Mouse (Mus musculus) urinary bladder, postnatal 14 days (tissue): ENCODE results near the gene Rcc2.

Experiments used
- DNase-seq: peaks from one replicate; pipeline ENCODE4 v3.0.0; 2021; ENCODE audit warnings: low spot score

Gene Rcc2

DNA sequence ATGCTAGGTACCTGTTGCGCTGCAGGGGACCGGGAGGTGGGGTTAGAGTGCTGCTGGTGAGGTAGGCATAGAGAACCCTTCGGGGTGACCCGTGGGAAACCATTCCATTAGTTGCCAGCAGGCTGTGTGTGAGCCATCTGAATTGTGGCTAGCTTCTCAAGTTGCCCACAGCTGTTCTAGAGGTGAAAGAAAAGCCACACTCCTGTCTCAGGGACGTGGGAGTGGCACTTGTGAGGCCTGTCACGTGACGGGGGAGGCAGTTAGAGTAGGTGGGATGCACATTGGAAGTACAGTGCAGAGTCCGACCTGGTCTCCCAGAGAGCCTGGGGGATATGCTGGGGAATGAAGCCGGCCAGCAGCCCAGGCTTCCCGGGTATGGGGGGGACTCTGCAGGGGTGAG lies 9.3 kb downstream of the Rcc2 start:
- DNase-seq: no peak

DNA sequence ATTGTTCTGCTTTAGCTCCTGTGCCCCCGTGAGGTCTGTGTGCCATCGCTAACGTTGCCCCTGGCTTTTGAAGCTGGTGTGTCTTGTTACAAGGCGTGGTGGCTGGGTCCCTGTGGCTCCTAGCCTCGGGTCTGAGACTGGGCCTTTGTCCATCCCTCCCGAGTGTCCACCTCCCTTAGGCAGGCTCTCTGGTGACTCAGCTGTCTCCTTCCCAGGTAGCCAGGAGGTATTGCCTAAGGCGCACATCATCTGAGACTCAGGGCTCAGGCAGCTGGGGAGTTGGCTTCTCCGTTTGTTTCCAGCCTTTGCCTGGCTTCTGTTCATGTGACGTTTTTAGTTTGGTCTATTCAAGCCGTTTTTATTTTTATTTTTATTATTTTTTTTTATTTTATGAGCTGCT lies 10.4 kb downstream of the Rcc2 start:
- no peak for DNase-seq

DNA sequence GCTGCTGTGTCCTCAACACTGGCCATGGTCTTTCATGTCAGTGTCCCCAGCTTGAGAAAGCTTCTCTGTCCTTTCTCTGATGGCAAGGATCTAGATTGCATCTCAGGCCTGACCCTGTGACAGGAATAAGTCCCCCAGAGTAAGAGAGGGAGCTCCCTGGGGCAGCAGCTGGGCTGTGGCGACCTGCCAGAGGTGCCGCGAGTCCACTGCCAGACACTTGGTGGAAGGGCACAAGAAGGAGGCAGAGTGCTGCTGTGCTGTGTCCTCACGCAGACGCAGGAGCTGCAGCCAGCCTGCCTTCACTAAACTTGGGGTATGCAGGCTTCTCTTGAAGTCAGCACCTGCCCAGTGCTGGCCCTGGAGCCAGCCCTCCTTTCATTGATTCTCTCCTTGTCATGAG lies 11.0 kb downstream of the Rcc2 start:
- DNase-seq: no peak

DNA sequence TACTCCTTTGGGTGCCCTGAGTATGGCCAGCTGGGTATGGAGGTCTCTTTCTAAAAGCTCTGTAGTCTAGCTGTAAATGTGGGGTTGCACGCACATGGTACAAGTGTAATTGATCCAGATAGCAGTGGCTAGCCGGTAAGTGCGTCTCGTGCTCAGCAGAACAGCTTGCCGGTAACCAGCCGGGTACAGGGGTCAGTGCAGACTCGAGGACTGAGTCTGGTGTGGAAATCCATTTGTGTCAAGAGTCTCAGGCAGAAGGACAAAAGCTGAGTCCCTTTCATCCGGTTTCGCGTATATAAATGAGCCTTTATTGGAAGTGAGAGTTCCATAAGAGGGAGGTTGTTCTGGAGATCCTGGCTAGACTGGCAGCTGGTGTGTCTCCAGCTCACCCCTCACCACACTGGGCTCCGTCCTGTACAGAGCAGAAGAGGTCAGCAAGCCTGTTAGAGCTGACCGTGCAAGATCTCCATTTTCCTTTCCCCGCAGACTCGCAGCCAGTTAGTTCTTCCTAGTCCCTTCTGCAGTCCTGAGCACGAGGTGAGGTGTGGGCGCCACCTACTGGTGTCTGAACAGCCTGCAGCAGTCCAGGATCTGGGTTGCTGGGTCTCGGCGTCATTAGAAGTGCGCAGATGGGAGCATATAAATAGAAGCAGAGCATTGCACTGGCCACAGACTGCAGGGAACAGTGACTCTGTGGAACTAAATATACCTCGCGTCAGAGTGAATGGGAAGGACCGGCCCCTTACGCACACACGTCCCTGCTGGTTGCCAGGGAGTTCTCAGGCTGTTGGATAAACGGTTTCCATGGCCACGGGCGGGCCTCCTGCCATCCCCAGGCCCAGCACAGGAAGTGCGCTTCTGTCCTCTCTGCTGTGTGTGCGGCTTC lies 13.4 kb downstream of the Rcc2 start:
- DNase-seq: peak; percentile 92

DNA sequence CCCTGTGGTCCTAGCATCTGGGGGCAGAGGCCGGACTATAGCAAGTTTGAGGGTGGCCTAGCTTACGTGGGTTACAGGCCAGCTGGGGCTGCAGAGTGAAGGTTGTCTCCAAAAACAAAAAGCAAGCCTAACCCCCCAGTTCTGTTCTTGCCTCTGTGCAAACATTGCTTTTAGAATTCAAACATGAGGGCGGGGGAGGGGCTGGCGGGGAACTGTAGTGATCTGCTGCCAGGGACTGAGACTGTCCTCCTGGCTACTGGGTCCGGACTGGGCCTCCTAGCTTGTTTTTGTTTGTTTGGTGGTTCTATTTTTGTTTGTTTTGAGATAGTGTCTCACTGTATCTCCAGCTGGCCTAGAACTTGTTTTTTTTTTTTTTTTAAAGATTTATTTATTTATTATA lies 14.2 kb downstream of the Rcc2 start:
- no peak for DNase-seq

DNA sequence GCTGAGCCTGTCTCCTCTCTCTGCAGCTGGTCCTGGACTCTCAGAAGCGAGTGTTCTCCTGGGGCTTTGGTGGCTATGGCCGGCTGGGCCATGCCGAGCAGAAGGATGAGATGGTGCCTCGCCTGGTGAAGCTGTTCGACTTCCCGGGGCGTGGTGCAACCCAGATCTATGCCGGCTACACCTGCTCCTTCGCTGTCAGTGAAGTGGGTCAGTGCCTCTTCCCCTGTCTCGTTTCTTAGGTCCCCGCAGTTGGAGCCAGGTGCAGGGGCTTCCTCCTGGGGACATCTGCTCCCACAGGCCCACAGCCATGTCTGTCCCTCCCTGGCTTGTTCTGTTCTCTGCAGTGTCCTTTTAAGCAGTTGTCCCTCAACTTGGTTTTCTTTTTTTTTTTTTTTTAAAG lies 16.7 kb downstream of the Rcc2 start:
- DNase-seq: no peak

DNA sequence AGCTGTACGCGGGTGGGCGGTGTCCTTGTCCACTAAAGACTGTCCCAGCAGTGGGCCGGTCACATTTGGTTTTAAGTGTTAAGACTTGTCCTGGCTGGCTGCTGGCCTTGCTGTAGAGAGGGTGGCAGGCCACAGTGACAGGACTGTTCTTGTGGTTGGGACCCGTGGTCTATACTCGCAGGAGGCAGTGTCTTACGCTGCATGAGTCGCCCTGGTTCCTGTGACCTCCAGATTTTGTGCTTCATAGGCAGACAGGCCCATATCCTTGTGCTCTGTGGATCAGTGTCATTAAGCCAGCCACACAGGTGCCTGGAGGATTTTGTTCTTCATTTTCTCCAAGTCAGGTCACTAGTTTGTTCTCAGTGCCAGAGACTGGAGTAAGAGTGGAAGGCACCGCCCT lies 18.1 kb downstream of the Rcc2 start:
- no peak for DNase-seq

DNA sequence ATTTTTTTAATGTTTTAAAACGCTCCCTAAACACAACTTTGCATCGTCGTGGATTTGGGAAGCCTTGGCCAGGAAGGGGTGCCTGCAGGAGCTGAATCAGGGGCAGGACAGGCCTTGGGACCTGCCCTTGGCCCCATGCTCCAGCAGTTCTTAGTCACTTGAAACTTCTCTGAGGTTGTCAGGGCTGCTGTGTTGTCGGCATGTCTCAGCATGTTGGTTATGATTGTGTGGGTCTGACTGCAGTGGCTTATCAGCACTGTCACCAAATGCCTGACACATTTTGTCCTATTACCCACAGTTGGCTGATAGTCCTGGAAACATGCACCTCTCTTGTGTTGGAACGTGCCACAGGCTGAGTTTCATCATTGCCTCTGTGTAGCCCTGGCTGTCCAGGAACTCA lies 19.8 kb downstream of the Rcc2 start:
- DNase-seq: peak; percentile 46

DNA sequence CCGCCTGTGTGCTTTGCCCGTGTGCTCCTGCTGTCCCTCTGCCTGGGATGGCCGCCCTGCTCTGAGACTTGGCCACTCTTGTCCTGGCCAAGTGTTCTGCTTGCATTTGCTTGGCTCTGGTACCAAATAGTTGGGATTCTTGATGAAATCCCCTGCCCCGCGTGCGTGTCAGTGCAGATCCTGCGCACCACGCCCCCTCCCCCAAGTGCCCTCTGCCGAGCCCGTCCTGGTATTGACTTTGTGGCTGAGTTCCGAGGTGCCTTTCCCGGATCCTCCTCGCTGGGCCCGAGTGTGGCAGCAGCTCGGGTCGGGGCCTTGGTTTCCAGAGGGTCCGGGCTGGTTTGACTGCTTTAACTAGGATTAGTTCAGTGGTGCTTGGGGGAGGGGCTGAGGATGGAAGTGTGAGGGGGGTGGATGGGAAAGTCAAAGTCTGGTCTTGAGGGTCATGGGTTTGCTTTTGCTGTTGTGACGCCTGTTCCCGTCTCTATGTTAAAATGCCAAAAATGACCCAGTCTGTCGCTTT lies 21.7 kb downstream of the Rcc2 start:
- DNase-seq: peak; percentile 26

DNA sequence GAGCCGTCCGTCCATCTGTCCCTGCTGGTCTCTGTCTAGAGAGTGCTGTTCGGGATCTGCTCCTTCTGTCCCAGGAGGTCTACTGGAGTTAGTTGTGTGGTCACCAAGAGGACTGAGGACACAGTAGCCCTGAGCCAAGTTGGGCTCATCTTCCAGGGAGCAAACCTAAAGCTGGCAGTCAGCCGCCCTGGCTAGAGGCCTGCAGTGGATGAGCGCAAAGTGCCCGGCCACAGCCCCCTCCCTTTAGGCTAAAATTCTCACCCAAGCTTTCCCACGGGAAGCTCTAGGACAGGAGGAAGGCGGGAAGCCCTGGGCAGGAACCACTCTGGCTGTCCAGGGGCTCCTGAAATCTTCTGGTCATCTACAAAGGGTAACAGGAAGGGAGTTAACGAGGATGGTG lies 22.4 kb downstream of the Rcc2 start:
- DNase-seq: no peak

DNA sequence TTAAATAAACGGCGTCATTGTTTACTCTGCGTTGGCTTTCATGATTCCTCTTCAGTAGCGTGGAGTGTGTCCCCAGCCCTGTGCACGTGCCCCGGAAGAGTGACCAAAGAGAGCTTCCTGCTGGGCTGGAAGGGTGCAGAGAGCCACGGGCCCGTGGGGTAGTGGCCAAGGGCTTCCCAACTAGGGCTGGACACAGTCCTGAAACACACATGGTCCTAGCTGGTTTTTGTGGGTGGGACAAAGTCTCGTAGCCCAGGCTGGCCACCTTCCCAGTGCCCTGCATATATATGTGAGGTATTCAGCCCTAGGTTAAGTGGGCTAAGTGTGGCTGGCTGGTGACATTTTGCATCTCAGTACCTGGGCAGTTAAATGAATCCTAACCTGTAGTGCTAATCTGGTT lies 22.9 kb downstream of the Rcc2 start:
- DNase-seq: no peak

DNA sequence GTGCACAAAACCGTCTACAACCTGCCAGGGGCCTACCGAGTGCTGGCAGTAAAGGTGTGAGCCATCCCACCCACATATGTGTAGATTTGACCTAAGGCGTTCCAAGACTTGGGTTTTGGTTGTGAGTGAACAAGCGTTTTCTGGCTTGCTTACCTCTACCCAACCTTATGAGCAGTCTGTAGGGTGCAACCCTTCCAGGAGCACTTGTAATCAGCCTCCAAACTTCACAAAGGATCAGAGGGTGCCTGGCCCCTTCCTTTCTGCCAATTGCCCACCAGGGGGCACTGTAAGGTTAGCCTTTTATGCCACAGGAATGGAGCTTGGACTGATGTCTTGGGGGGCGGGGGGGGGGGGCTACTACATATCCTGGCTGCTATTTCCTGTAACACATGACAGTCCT lies 23.5 kb downstream of the Rcc2 start:
- DNase-seq: no peak

DNA sequence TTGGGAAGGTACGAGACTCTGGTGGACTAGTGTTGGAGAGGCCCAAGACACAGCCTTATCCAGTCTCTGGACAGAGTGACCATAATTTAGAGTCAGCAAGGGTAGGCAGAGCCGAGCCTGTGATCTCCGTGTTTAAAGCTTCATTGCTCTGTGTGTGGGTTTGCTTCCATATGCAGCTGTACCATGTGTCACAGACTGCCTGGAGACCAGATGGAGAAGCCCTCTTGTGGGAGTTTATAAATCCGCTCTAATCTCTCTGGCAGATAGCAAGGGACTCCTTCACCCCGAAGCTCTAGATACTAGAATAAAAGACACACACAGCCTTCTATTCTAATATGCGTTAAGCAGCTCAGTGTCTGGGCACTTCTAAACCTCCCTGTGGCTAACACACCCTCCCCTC lies 24.4 kb downstream of the Rcc2 start:
- no peak for DNase-seq

DNA sequence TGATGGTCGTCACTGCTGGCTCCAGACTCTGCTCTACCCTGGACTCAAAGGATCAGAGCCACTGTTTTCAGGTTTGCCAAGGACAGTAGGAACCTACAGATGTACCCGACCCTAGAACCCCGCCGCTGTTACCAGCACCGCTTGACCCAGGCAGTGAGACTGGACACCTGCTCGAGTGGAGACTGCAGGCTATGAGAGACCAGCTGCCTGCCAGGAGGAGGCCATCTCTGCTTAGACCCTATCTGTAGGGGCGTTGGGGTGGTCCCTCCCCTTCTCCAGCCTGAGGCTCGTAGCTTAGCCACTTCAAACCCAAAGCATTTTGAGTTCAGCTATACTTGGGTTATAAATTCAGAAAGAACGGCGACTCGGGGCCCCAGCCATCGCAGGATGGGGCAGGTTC lies 26.6 kb downstream of the Rcc2 start:
- DNase-seq: no peak

DNA sequence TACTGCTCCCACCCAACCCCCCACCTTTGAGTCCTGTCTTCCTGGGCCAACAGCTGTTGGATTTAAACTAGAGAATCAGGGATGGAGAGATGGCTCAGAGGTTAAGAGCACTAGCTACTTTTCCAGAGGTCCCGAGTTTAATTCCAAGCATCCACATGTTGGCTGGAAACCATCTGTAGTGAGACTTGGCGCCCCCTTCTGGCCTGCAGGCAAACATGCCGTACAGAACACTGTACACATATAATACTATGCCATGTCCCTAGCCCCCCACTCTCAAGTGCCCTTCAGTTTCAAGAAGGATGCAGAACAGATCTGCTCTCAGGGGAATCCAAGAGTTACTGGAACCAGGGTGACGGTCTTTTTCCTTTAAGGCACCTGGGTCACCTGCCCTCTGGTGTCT lies 31.3 kb downstream of the Rcc2 start:
- no peak for DNase-seq

DNA sequence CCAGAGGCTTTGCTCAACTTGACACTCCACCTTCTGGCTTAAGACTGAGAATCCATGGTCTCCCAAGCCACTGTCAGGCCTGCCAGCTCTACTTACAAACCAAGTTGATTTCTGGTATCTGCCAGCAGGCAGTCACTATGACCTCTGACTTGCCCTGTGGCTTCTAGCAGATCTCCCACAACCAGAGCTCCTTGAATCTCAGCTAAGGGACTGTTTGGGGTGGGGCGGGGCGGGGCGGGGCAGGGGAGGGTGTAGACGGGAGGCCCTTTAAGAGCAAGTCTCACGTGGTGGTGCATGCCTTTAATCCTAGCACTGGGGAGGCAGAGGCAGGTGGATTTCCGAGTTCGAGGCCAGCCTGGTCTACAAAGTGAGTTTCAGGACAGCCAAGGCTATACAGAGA lies 32.5 kb downstream of the Rcc2 start:
- no peak for DNase-seq

DNA sequence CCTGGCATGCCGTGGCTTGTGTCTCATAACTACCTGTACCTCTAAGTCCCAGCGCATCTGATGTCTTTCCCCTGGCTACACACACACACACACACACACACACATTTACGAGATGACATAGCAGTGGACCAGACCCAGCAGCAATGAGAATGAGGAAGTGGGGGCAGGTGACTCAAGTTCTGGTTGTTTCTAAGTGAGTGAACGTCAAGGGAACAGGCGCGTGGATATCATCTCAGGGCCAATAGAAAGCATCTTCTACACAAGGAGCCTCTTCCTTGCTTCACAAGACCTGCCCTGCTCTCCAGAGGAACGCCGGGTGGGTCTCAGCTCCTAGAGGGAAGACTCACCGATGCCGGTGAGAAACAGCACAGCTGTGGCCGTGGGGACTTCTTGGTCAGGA lies 40.3 kb downstream of the Rcc2 start:
- no peak for DNase-seq

DNA sequence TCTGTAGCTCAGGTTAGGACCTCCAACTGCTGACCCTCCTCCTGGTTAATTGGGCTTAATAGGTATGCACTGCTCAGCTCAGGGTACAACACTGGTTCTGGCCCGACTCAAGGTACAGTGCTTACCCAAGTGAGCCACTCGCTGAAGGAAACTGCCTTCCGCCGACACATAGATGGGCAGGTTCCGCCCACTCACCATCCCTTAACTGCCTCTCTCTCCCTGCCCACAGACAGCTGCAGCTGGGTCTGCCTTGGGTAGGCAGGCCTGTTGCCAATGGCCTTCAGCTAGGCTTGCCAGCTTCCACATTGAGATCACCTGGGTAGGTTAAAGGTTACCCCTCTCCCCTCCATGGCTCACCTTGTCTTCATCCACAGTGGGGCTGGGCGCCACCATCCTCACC lies 41.1 kb downstream of the Rcc2 start:
- DNase-seq: no peak

DNA sequence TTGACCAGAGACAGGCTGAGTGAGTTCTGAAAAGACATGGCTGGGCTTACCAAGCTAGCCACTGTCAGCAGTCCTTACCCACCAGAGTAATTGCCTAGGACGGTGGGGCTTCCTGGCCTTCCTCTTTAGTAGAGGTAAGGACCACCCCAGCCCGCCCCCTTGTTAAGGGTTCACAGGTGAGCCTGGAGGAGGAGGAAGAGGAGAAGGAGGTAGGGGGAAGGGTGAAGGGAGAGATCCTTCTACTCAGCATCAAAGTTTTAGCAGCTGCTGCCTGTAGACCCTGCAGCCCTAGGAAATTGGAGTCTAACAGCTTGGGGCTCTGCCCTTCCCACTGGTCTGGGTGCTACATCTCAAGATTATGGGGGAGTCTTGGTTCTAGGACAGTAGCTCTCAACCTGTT lies 42.2 kb downstream of the Rcc2 start, which contains the start of gene Padi6:
TSS of gene Padi6 (minus strand) at position 101 of the 400 bp plus-strand sequence.
- no peak for DNase-seq

DNA sequence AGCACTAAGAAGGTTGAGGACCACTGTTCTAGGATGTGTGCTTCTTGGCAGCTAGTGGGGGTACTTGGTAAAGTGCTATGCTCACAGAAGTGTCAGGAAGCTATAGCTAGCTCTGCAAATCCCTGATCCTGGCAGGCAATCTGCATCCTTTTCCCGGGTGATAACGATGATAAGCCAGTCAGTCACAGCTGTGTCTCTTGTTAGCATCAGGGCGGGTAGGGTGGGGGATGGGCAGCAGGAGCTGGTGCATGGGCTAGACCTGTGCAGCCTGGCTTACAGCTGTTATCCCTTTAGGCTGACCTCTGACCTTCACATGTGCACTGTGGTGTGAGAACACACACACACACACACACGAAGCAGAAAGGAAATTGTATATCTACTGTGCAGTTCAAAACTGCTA lies 42.7 kb downstream of the Rcc2 start:
- DNase-seq: no peak

DNA sequence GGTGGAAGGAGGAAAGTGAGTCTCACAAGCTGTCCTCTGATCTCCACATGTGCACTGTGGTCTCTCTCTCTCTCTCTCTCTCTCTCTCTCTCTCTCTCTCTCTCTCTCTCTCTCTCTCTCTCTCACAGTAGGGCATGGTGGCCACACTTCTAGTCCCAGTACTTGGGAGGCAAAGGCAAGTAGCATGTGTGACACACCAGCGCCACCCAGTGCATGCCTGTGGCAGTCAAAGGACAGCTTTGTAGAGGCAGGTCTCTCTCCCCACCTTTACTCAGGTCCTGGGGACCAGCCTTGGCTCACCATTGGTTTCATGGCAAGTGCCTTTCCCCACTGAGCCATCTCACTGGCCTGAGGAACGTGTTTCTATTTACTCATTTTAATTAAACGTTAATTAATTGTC lies 44.3 kb downstream of the Rcc2 start:
- peak; percentile 48 for DNase-seq

DNA sequence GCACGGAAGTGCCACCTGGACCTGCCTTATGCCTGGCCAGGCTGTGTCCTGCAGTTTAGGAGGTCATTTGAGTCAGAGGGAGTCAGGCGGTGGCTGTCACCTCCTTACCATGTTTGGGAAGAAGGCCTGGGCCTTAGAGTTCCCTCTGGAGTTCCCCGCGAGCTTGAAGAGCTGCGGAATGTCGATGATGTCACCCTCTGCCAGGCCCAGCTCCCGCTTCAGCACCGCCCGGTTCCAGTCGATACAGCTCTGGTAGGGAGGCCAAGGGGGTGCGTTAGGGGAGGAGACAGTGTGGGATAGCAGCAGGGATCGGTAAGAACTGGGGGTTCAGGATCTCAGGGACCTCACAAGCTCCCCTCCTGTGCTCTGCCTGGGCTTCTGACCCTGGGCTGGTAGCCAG lies 47.6 kb downstream of the Rcc2 start:
- DNase-seq: no peak

DNA sequence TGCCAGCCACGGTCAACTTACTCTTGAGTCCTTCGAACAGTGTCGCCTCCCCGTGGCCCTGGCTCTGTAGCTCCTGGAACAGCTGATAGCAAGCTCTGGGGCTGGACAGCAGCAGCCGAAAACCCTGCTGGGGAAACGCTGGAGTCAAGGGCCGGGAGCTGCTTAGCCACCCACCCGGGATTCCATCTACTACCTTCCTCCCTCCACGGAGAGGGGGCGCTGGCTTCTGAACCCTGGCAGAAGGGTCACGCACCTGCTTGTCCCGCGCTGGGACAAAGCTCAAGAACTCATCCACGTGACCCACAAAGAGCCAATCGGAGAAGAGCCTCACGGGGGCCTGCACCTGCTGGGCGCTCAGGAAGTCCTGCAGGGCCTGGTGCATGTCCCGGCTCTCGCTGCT lies 50.0 kb downstream of the Rcc2 start:
- DNase-seq: peak; percentile 16

DNA sequence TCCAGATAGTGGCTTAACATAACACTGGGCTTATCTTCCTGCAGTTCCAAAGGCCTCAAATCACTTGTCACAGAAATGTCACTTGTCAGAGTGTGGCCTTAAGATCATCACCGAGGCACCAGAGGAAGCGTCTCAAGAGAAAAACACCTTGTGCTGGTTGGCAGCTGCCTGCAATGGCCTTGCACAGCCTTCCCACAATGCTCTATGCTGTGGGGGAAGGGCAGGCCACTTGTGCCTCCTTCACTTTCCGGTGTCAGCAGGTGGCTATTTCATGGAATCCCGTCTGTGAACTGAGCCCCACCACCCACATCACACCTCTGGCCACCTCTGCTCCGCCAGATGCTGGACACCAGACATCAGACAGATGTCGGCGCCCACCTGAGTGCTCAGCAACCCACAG lies 53.0 kb downstream of the Rcc2 start:
- DNase-seq: no peak
